Mouse (Mus musculus) embryonic fibroblast, embryonic 13.5 days (primary cell): ENCODE measurements around the gene 1700022I11Rik. TPM values are rescaled to one million over a fixed set of nuclear protein-coding genes. Genes with fewer than 3 reads are reported as not detected.
A peak's percentile ranks its signal among the peaks of the same experiment; 100 is the strongest.
"Not testable (repeated sequence)": the region's sequence is repeated elsewhere in the genome, so short reads cannot be mapped to it uniquely, and the experiment has no call there.

Experiments
- H3K27ac ChIP-seq: 2 replicates; pipeline ENCODE4 v1.5.1; 2012; ENCODE audit warnings: low read length, control low read depth, inconsistent platforms; ENCODE audit not compliant: insufficient read depth
- H3K4me1 ChIP-seq: 2 replicates; pipeline ENCODE4 v1.6.1; 2011; ENCODE audit warnings: low read length; ENCODE audit not compliant: control insufficient read depth, insufficient read depth
- H3K4me3 ChIP-seq: 2 replicates; pipeline ENCODE4 v1.5.1; 2011; ENCODE audit warnings: mild to moderate bottlenecking, control low read depth, low read length; ENCODE audit not compliant: insufficient read depth
- CTCF ChIP-seq: IDR thresholded peaks from 2 replicates; pipeline ENCODE4 v1.5.1; 2011; ENCODE audit warnings: mild to moderate bottlenecking, control low read depth, low read length, moderate library complexity, borderline replicate concordance; ENCODE audit not compliant: insufficient read depth
- POLR2A ChIP-seq: IDR thresholded peaks from 2 replicates; pipeline ENCODE4 v1.6.1; 2011; ENCODE audit warnings: low read depth, mild to moderate bottlenecking, control low read depth, low read length, moderate library complexity
- polyA plus RNA-seq: library from polyadenylated mRNA; stranded (reverse); fragments of >200 nt; gene quantifications from 2 replicates; pipeline ENCODE4 v1.2.4, GENCODE M21; 2011; ENCODE audit warnings: low read depth; ENCODE audit not compliant: missing spikeins, insufficient read length

Gene 1700022I11Rik
- polyA plus RNA-seq, 1 experiment, result not detected

GRCm38 (mm10) chr4:42959382-42959781 is 10.0 kb upstream of the 1700022I11Rik start:
- H3K4me3 ChIP-seq, result no peak overlapping the region
- no peaks in the 10 kb centered on the region for H3K4me1 ChIP-seq
- H3K27ac ChIP-seq, result no peak overlapping the region
- TF ChIP-seq POLR2A, result 0 out of 2 replicates have a peak, but pooled peaks have one; percentile 26
- no peak for TF ChIP-seq CTCF

DNA sequence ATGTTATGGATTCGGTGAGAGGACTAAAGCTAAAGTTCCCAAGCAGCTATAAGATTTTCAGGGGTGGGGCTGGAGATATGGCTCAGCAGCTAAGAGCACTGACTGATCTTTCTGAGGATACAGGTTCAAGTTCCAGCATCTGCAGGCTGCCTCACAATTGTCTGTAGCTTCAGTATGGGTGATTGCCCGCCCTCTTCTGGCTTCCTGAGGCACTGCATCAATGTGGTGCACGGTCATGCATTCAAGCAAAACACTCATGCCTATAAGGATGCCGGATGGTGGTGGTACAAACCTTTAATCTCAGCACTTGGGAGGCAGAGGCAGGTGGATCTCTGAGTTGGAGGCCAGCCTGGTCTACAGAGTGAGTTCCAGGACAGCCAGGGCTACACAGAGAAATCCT is 7.8 kb upstream of the 1700022I11Rik start:
- Histone ChIP-seq H3K27ac (no peak overlapping the region), H3K4me3 (no peak overlapping the region), H3K4me1 (no peaks in the 10 kb centered on the region)
- TF ChIP-seq POLR2A (no peak), CTCF (peak; percentile 69; the same call in 1 of the 2 replicates)

DNA sequence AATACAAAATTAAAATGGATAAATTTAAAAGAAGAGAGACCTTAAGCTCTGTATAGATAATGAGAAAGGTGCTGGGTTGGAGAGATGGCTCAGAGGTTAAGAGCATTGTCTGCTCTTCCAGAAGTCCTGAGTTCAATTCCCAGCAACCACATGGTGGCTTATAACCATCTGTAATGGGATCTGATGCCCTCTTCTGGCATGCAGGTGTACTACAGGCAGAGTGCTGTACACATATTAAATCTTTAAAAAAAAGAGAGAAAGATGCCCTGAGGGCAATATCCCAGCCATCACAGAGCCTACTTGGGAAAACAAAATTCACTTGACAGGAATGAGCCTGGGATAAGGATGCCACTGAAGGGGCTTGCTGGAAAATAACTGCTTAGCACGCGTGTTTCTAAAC is 5.9 kb upstream of the 1700022I11Rik start:
- no peak for TF ChIP-seq CTCF
- no peak for TF ChIP-seq POLR2A
- H3K4me1 ChIP-seq, result no peaks in the 10 kb centered on the region

DNA sequence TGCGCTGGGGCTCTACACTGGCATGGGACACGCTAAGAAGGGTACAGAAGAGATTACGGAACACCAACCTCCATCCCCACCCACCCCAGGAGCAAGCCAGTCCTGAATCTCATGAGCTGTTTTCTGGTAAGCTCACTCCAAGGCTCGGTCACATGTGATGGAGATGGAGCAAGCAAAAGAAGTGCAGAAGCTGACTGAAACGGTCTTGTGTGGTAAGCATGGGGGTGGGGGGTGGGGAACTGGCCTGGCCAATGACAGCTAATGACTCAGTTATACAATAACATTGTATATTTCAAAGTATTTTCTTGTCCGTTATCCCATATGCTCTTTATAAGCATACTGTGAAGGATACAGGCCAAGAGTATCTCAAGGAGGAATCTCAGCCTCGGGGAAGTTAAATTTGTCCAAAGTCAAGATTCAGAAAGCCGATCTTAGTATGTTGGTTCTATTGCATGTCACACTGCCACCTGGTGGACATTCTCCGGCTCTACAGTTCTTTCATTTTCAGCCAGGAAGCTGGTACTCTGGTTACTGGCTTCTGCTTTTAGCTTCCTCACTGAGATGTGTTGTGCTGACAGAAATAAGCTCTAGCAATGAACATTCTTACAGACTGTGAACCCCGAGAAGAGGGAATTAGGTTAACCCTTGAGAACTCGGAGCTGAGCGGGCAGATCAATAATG is 4.2 kb upstream of the 1700022I11Rik start:
- H3K4me3 ChIP-seq, result no peak overlapping the region
- TF ChIP-seq POLR2A (no peak), CTCF (no peak)
- no peaks in the 10 kb centered on the region for H3K4me1 ChIP-seq
- H3K27ac ChIP-seq, result no peak overlapping the region

More for the DNA sequence above, 5.9 kb upstream of the 1700022I11Rik start:
- no peak overlapping the region for H3K4me3 ChIP-seq
- H3K27ac ChIP-seq, result no peak overlapping the region

- Histone ChIP-seq H3K4me1 (no peaks in the 10 kb centered on the region), H3K27ac (no peak overlapping the region), H3K4me3 (no peak overlapping the region)
- TF ChIP-seq CTCF, result no peak
- TF ChIP-seq POLR2A, result no peak
These were observed 3.5 kb downstream of the 1700022I11Rik start for GRCm38 (mm10) chr4:42972952-42973351.

DNA sequence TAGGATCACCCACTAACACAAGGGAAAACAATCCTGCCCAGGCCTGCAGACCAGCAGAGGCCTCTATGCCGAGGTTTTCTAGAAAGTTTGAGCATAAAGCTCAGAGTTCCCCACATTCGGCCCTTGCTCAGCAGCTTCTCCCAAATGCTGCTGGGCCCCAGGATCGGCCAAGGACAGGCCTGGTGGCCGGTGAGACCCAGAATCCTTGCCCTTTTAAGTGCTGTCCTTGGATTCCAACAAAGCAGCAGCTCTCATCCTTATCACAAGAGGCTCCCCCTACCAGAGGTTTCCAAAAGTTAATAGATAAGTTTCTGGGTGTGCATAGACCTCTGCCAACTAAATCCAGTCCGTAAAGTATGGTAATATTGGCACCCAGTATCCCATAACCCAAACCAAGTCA is 4.5 kb downstream of the 1700022I11Rik start:
- Histone ChIP-seq H3K4me1 (no peaks in the 10 kb centered on the region), H3K27ac (no peak overlapping the region), H3K4me3 (no peak overlapping the region)
- TF ChIP-seq CTCF (no peak), POLR2A (no peak)

- H3K4me1 ChIP-seq, result no peaks in the 10 kb centered on the region
- TF ChIP-seq POLR2A (no peak), CTCF (no peak)
- no peak overlapping the region for H3K27ac ChIP-seq
- H3K4me3 ChIP-seq, result no peak overlapping the region
These were observed 8.7 kb downstream of the 1700022I11Rik start for GRCm38 (mm10) chr4:42978062-42978461.

GRCm38 (mm10) chr4:42980467-42980866 is 11.1 kb downstream of the 1700022I11Rik start:
- not testable (repeated sequence) for H3K4me3 ChIP-seq, H3K4me1 ChIP-seq, H3K27ac ChIP-seq

GRCm38 (mm10) chr4:42988296-42988695 is 18.9 kb downstream of the 1700022I11Rik start:
- Histone ChIP-seq H3K27ac (no peak overlapping the region), H3K4me1 (no peaks in the 10 kb centered on the region), H3K4me3 (no peak overlapping the region)
- TF ChIP-seq POLR2A, result no peak
- TF ChIP-seq CTCF, result no peak

GRCm38 (mm10) chr4:42998022-42998421 is 28.6 kb downstream of the 1700022I11Rik start:
- Histone ChIP-seq H3K4me1 (no peaks in the 10 kb centered on the region; the same call in 1 of the 2 replicates), H3K4me3 (peak overlapping the region; percentile 95), H3K27ac (peak overlapping the region; percentile 32; the same call in 1 of the 2 replicates)
- TF ChIP-seq POLR2A, result no peak
- TF ChIP-seq CTCF, result no peak
